Mouse (Mus musculus): Measurements from ENCODE around the gene Banp. TPM values are rescaled to one million over a fixed set of nuclear protein-coding genes. Genes with fewer than 3 reads are reported as not detected.

The Banp gene
- polyA plus RNA-seq, 1 experiment from 2014 or later, result 45.2 TPM

- no peak for TF ChIP-seq CTCF (IDR thresholded peaks at IDR 0.05)
Observed at GRCm38 (mm10) chr8:122006688-122007484, 57.3 kb downstream of the Banp start.

DNA sequence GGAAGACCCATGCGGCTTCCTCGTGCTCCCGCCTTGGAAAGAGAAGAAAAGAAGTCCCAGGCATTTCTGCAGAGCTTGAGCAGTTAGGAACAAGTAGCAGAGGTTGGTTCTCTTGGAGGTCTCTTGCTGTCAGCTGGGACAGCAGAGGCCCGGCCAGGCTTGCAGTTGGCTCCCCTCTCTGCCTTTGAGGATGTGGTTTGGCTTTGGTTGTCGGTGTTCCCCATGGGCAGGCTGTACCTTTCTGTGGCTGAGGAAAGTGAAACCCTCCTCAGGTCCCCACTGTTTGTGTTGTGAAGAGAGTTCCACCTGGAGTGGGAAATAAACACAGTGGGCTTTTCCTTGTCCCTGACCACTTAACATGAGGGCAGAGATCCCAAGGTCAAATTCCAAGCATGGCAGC lies 58.8 kb downstream of the Banp start:
- ATAC-seq, result no peak
- in situ Hi-C loops (cut with MboI; ENCODE audit: low pct_unique_long_range_greater_than_20kb), result no loop called here
- POLR2A ChIA-PET, result no interaction called here

More at GRCm38 (mm10) chr8:122006688-122007484, 57.3 kb downstream of the Banp start:
- no peak for ATAC-seq
- POLR2A ChIA-PET, result no interaction called here
- in situ Hi-C loops (cut with MboI; ENCODE audit: low pct_unique_long_range_greater_than_20kb), result no loop called here
- H3K27me3 ChIP-seq, result no peaks in the 10 kb centered on the region
- CTCF ChIA-PET, result interaction anchor here (0.7 to 1.7 kb wide), 2 partner anchors 13 to 29 kb away, joined by 4 read pairs; no protein-coding TSS in a partner anchor
- no peak for DNase-seq (ENCODE audit: low read depth, low spot score)

GRCm38 (mm10) chr8:122010638-122011037 lies 61.1 kb downstream of the Banp start:
- no peak for TF ChIP-seq CTCF (IDR thresholded peaks at IDR 0.05)
- no peaks in the 10 kb centered on the region for H3K27me3 ChIP-seq
- ChIA-PET CTCF (interaction anchor here (1.1 to 1.6 kb wide), 2 partner anchors 9 to 12 kb away, joined by 4 read pairs; no protein-coding TSS in a partner anchor), POLR2A (interaction anchor here (1.2 kb wide), 1 partner anchor 33 kb away, joined by 3 read pairs; no protein-coding TSS in a partner anchor)
- ATAC-seq (peak; percentile 11), DNase-seq (ENCODE audit: low read depth, low spot score) (no peak)
- in situ Hi-C loops (cut with MboI; ENCODE audit: low pct_unique_long_range_greater_than_20kb), result no loop called here

More for the DNA sequence above, 58.8 kb downstream of the Banp start:
- DNase-seq (ENCODE audit: low read depth, low spot score), result no peak
- CTCF ChIA-PET, result interaction anchor here (1.0 to 1.1 kb wide), 2 partner anchors 11 to 26 kb away, joined by 3 read pairs; no protein-coding TSS in a partner anchor
- H3K27me3 ChIP-seq, result no peaks in the 10 kb centered on the region
- no peak for TF ChIP-seq CTCF (IDR thresholded peaks at IDR 0.05)

DNA sequence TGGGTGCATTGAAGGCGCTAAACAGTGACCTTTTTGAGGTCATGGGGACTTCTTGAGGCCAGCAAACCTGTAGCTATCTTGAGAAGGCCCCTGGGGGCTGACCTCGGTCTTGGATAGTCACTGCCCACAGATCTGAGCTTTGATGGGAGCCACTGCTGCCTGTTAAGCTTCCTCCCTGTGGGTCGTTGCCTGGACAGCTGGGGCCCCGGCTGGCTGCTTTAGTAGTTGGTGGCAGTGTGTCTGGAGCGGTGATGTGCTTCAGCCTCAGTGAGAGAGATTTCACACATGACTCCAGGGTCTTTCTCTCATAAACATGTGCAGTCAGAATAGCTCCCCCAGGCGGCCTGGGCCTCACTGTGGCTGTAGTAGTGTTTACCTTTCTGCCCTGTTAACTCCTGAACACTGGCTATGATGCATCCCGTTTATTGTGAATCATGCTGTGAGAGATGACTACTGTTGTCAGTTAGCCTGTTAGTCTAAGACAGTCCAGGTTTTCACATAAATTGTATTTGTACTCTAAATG lies 61.6 kb downstream of the Banp start:
- in situ Hi-C loops (cut with MboI; ENCODE audit: low pct_unique_long_range_greater_than_20kb), result no loop called here
- H3K27me3 ChIP-seq, result no peaks in the 10 kb centered on the region
- ChIA-PET POLR2A (interaction anchor here (1.2 kb wide), 1 partner anchor 33 kb away, joined by 3 read pairs; no protein-coding TSS in a partner anchor), CTCF (interaction anchor here (1.1 to 1.6 kb wide), 2 partner anchors 9 to 12 kb away, joined by 4 read pairs; no protein-coding TSS in a partner anchor)
- TF ChIP-seq CTCF (IDR thresholded peaks at IDR 0.05), result no peak
- ATAC-seq, result peak; percentile 41
- DNase-seq (ENCODE audit: low read depth, low spot score), result peak; percentile 71

DNA sequence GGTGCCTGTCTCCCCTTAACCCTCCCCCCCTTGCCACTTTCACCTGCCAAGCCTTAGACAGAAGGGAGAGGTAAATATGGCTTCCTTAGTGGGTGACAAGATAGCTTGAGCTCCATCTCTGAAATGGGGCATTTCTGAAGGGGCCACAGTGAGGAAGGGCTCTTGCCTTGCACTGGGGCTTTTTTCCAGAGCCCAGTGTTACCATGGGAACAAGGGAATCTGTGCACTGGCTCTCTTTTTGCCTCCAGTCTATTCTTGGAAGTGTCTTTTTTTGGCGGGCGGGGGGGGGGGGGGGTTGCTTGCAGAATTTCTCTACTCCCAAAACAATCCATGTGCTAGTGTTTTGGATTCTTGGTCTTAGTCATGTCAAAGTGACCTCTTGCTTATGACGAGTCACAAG lies 65.1 kb downstream of the Banp start:
- POLR2A ChIA-PET, result interaction anchor here (0.8 kb wide), 1 partner anchor 120 kb away, joined by 3 read pairs; no protein-coding TSS in a partner anchor
- H3K27me3 ChIP-seq, result no peaks in the 10 kb centered on the region
- ATAC-seq, result no peak
- in situ Hi-C loops (cut with MboI; ENCODE audit: low pct_unique_long_range_greater_than_20kb), result no loop called here
- no peak for TF ChIP-seq CTCF (IDR thresholded peaks at IDR 0.05)
- DNase-seq (ENCODE audit: low read depth, low spot score), result no peak
- CTCF ChIA-PET, result no interaction called here

GRCm38 (mm10) chr8:122018046-122018831 lies 68.7 kb downstream of the Banp start:
- DNase-seq (ENCODE audit: low read depth, low spot score), result no peak

DNA sequence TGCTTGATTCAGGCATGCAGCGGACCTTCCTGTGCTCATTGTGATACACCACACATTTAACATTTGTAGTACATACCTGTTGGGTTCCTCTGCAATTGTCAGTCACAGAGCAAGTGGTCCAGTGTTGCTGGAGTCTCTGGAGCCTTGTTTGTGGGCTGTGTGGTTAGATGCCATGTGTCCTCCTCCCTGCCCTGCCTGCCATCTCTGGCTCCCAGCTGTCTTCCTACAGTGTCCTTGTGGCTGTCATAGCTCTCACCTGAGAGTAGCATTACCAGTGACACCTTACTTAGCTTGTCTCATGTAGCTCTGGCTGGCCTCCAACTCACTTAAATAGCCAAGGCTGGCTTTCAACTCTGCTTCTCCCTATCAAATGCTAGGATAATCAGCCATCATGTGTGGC lies 69.6 kb downstream of the Banp start:
- no peak for ATAC-seq
- ChIA-PET POLR2A (no interaction called here), CTCF (interaction anchor here (1.3 to 1.7 kb wide), 3 partner anchors 11 to 15 kb away, joined by 3 to 4 read pairs (median 4); no protein-coding TSS in a partner anchor)
- no peak for DNase-seq (ENCODE audit: low read depth, low spot score)
- in situ Hi-C loops (cut with MboI; ENCODE audit: low pct_unique_long_range_greater_than_20kb), result no loop called here
- no peak for TF ChIP-seq CTCF (IDR thresholded peaks at IDR 0.05)
- H3K27me3 ChIP-seq, result no peaks in the 10 kb centered on the region

More at GRCm38 (mm10) chr8:122018046-122018831, 68.7 kb downstream of the Banp start:
- in situ Hi-C loops (cut with MboI; ENCODE audit: low pct_unique_long_range_greater_than_20kb), result no loop called here
- H3K27me3 ChIP-seq, result no peaks in the 10 kb centered on the region
- TF ChIP-seq CTCF (IDR thresholded peaks at IDR 0.05), result no peak
- ChIA-PET CTCF (interaction anchor here (1.3 to 1.7 kb wide), 3 partner anchors 10 to 14 kb away, joined by 3 to 4 read pairs (median 4); no protein-coding TSS in a partner anchor), POLR2A (no interaction called here)
- ATAC-seq, result no peak

DNA sequence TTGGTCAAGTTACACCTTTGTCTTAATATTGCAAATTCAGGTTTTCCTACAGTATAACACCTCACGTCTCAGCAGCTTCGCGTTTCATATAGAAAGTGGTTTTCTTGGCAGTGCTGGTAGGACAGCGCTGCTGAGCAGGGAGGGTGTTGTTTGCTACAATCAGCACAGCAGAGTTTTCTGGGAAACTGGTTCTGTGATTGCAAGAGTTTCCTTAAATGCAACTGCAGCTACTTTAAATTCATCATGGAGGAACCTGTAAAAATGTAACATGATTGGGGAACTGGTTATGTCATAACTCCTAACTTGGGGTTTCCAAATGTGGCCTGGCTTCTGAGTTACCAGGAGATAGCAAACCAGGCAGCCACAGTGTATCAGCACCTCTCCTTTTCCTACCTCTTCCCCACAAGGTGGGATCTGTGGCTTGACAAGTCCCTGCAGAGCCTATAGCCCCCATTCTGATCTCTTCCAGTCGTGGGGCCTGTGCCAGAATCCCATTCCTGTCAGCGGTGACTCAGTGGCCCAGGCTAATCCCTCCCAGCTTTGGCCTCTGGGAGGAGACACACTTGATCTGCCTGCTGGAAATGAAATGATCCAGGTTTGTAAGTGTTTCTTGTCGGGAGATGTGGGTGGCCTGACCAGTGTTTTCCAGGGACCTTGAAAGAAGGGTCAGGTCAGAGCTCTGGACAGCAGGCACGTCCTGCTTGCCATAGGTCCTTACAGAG lies 70.7 kb downstream of the Banp start:
- ATAC-seq, result peak; percentile 71
- TF ChIP-seq CTCF (IDR thresholded peaks at IDR 0.05), result no peak
- DNase-seq (ENCODE audit: low read depth, low spot score), result no peak
- CTCF ChIA-PET, result interaction anchor here (1.1 to 1.7 kb wide), 3 partner anchors 9 to 19 kb away, joined by 3 to 4 read pairs (median 4); no protein-coding TSS in a partner anchor
- POLR2A ChIA-PET, result interaction anchor here (1.9 kb wide), 1 partner anchor 18 kb away, joined by 6 read pairs; no protein-coding TSS in a partner anchor
- no peaks in the 10 kb centered on the region for H3K27me3 ChIP-seq
- in situ Hi-C loops (cut with MboI; ENCODE audit: low pct_unique_long_range_greater_than_20kb), result no loop called here

- no peak for DNase-seq (ENCODE audit: low read depth, low spot score)
Observed at GRCm38 (mm10) chr8:122021725-122022124, 72.2 kb downstream of the Banp start.

More at GRCm38 (mm10) chr8:122021725-122022124, 72.2 kb downstream of the Banp start:
- no peak for ATAC-seq
- ChIA-PET POLR2A (interaction anchor here (1.0 kb wide), 1 partner anchor 35 kb away, joined by 3 read pairs; no protein-coding TSS in a partner anchor), CTCF (interaction anchor here (1.1 to 1.6 kb wide), 3 partner anchors 11 to 248 kb away, joined by 3 to 4 read pairs (median 3); no protein-coding TSS in a partner anchor)
- no peaks in the 10 kb centered on the region for H3K27me3 ChIP-seq
- in situ Hi-C loops (cut with MboI; ENCODE audit: low pct_unique_long_range_greater_than_20kb), result no loop called here
- TF ChIP-seq CTCF (IDR thresholded peaks at IDR 0.05), result no peak
